Mouse (Mus musculus) hindbrain, embryonic 15.5 days (tissue): ENCODE data around the gene Ppp2r3a. TPM values are rescaled to one million over a fixed set of nuclear protein-coding genes. Genes with fewer than 3 reads are reported as not detected.
A peak's percentile ranks its signal among the peaks of the same experiment; 100 is the strongest.

Experiments used
- ATAC-seq: fragments of 200-750 bp; cut with Nextera tagmentation; 2 replicates; pipeline ENCODE4 v1.8.0; 2017; ENCODE audit warnings: low read depth, moderate number of reproducible peaks, moderate TSS enrichment; ENCODE audit not compliant: low FRiP score
- H3K27ac ChIP-seq: fragments of 300-500 bp; sonication (generic); replicated peaks from 2 replicates; pipeline ENCODE4 v1.5.1; 2015; ENCODE audit warnings: mild to moderate bottlenecking, inconsistent platforms
- H3K27me3 ChIP-seq: fragments of 300-500 bp; sonication (generic); 2 replicates; pipeline ENCODE4 v1.6.1; 2015; ENCODE audit warnings: control low read depth, inconsistent platforms
- H3K36me3 ChIP-seq: fragments of 300-500 bp; sonication (generic); 2 replicates; pipeline ENCODE4 v1.6.1; 2015; ENCODE audit warnings: control low read depth, inconsistent platforms
- H3K4me1 ChIP-seq: fragments of 300-500 bp; sonication (generic); replicated peaks from 2 replicates; pipeline ENCODE4 v1.6.1; 2015; ENCODE audit warnings: control low read depth, inconsistent platforms
- H3K4me2 ChIP-seq: fragments of 300-500 bp; sonication (generic); 2 replicates; pipeline ENCODE4 v1.6.1; 2015; ENCODE audit warnings: moderate library complexity, mild to moderate bottlenecking, inconsistent platforms
- H3K4me3 ChIP-seq: fragments of 300-500 bp; sonication (generic); 2 replicates; pipeline ENCODE4 v1.5.1; 2015; ENCODE audit warnings: mild to moderate bottlenecking, inconsistent platforms
- H3K9ac ChIP-seq: fragments of 300-500 bp; sonication (generic); 2 replicates; pipeline ENCODE4 v1.6.1; 2015; ENCODE audit warnings: inconsistent platforms
- H3K9me3 ChIP-seq: fragments of 300-500 bp; sonication (generic); 2 replicates; pipeline ENCODE4 v1.6.1; 2016; ENCODE audit warnings: control low read depth, inconsistent platforms
- WGBS: fragments of 180-500 bp; shearing (Covaris S2); methylation state at CpG from one replicate; pipeline ENCODE4 v1.1.7; 2015; 5-methylcytosine and 5-hydroxymethylcytosine counted together
- polyA plus RNA-seq: library from polyadenylated mRNA; unstranded; fragments of >200 nt; fragmentation: Nextera tagmentation; extraction: Ambion mirVana; gene quantifications from 2 replicates; pipeline ENCODE4 v1.2.1, GENCODE M21; 2015

Gene Ppp2r3a
- 22.6 and 23.3 TPM in 2 replicates for polyA plus RNA-seq

- Histone ChIP-seq H3K4me2 (peak within 1 kb of the TSS; percentile 62), H3K4me3 (peak within 1 kb of the TSS; percentile 97), H3K4me1 (peaks cover 36% of the 10 kb centered on the region), H3K9me3 (no peaks in the 10 kb centered on the region), H3K36me3 (no peaks in the 10 kb centered on the region), H3K27ac (peak within 1 kb of the TSS; percentile 98), H3K27me3 (no peaks in the 10 kb centered on the region), H3K9ac (peak within 1 kb of the TSS; percentile 91)
- WGBS: 1% methylated on average over 43 of the region's 50 CpGs
- peak; percentile 96 for ATAC-seq
Measured at GRCm38 (mm10) chr9:101251644-101252337, at the start of gene Ppp2r3a. TSS of gene Ppp2r3a (minus strand) at chr9:101251795.

- Histone ChIP-seq H3K9ac (no peak overlapping the region), H3K4me1 (no peaks in the 10 kb centered on the region), H3K36me3 (no peaks in the 10 kb centered on the region), H3K4me3 (no peak overlapping the region), H3K27me3 (no peaks in the 10 kb centered on the region), H3K9me3 (no peaks in the 10 kb centered on the region), H3K27ac (no peak overlapping the region), H3K4me2 (no peak overlapping the region)
- ATAC-seq: no peak
- WGBS: 87% methylated on average over 4 of the region's 4 CpGs
Measured at GRCm38 (mm10) chr9:101300441-101300935, 48.9 kb upstream of the Ppp2r3a start.

GRCm38 (mm10) chr9:101291676-101292660 lies 40.4 kb upstream of the Ppp2r3a start:
- no peaks in the 10 kb centered on the region for H3K36me3 ChIP-seq
- no peaks in the 10 kb centered on the region for H3K4me1 ChIP-seq
- H3K9ac ChIP-seq: no peak overlapping the region
- WGBS: 73% methylated on average over 19 of the region's 19 CpGs
- ATAC-seq: no peak
- no peak overlapping the region for H3K27ac ChIP-seq
- no peaks in the 10 kb centered on the region for H3K9me3 ChIP-seq
- no peak overlapping the region for H3K4me2 ChIP-seq
- H3K27me3 ChIP-seq: no peaks in the 10 kb centered on the region
- H3K4me3 ChIP-seq: no peak overlapping the region

GRCm38 (mm10) chr9:101290876-101291275 lies 39.3 kb upstream of the Ppp2r3a start:
- Histone ChIP-seq H3K4me2 (no peak overlapping the region), H3K9me3 (no peaks in the 10 kb centered on the region), H3K27ac (no peak overlapping the region), H3K27me3 (no peaks in the 10 kb centered on the region), H3K4me1 (no peaks in the 10 kb centered on the region), H3K36me3 (no peaks in the 10 kb centered on the region), H3K4me3 (no peak overlapping the region), H3K9ac (no peak overlapping the region)
- ATAC-seq: no peak
- WGBS: 77% methylated on average over 1 of the region's 1 CpGs

GRCm38 (mm10) chr9:101289750-101290149 lies 38.2 kb upstream of the Ppp2r3a start:
- Histone ChIP-seq H3K27me3 (no peaks in the 10 kb centered on the region), H3K9ac (no peak overlapping the region), H3K9me3 (no peaks in the 10 kb centered on the region), H3K36me3 (no peaks in the 10 kb centered on the region), H3K4me3 (no peak overlapping the region), H3K4me2 (no peak overlapping the region), H3K4me1 (no peaks in the 10 kb centered on the region), H3K27ac (no peak overlapping the region)
- ATAC-seq: no peak
- WGBS: 80% methylated on average over 11 of the region's 11 CpGs

GRCm38 (mm10) chr9:101288901-101289647 lies 37.5 kb upstream of the Ppp2r3a start:
- no peak overlapping the region for H3K9ac ChIP-seq
- no peak overlapping the region for H3K27ac ChIP-seq
- no peaks in the 10 kb centered on the region for H3K9me3 ChIP-seq
- no peaks in the 10 kb centered on the region for H3K27me3 ChIP-seq
- no peaks in the 10 kb centered on the region for H3K4me1 ChIP-seq
- no peaks in the 10 kb centered on the region for H3K36me3 ChIP-seq
- no peak overlapping the region for H3K4me2 ChIP-seq
- no peak overlapping the region for H3K4me3 ChIP-seq
- ATAC-seq: no peak
- 89% methylated on average over 14 of the region's 14 CpGs for WGBS

GRCm38 (mm10) chr9:101286766-101287165 lies 35.2 kb upstream of the Ppp2r3a start:
- Histone ChIP-seq H3K27me3 (no peaks in the 10 kb centered on the region), H3K4me1 (no peaks in the 10 kb centered on the region), H3K9me3 (no peaks in the 10 kb centered on the region), H3K27ac (no peak overlapping the region), H3K4me3 (no peak overlapping the region), H3K4me2 (no peak overlapping the region), H3K36me3 (no peaks in the 10 kb centered on the region), H3K9ac (no peak overlapping the region)
- ATAC-seq: no peak
- WGBS: 41% methylated on average over 4 of the region's 4 CpGs

GRCm38 (mm10) chr9:101284049-101284448 lies 32.5 kb upstream of the Ppp2r3a start:
- Histone ChIP-seq H3K9ac (no peak overlapping the region), H3K27ac (no peak overlapping the region), H3K27me3 (no peaks in the 10 kb centered on the region), H3K36me3 (no peaks in the 10 kb centered on the region), H3K9me3 (no peaks in the 10 kb centered on the region), H3K4me1 (no peaks in the 10 kb centered on the region), H3K4me3 (no peak overlapping the region), H3K4me2 (no peak overlapping the region)
- 70% methylated on average over 4 of the region's 4 CpGs for WGBS
- no peak for ATAC-seq

GRCm38 (mm10) chr9:101282651-101283050 lies 31.1 kb upstream of the Ppp2r3a start:
- Histone ChIP-seq H3K9ac (no peak overlapping the region), H3K27me3 (no peaks in the 10 kb centered on the region), H3K4me2 (no peak overlapping the region), H3K4me1 (no peaks in the 10 kb centered on the region), H3K4me3 (no peak overlapping the region), H3K36me3 (no peaks in the 10 kb centered on the region), H3K9me3 (no peaks in the 10 kb centered on the region), H3K27ac (no peak overlapping the region)
- ATAC-seq: no peak
- WGBS: 72% methylated on average over 6 of the region's 6 CpGs

- no peaks in the 10 kb centered on the region for H3K27me3 ChIP-seq
- WGBS: 82% methylated on average over 4 of the region's 4 CpGs
- H3K36me3 ChIP-seq: no peaks in the 10 kb centered on the region
- H3K27ac ChIP-seq: no peak overlapping the region
- no peak overlapping the region for H3K9ac ChIP-seq
- no peak overlapping the region for H3K4me3 ChIP-seq
- H3K9me3 ChIP-seq: no peaks in the 10 kb centered on the region
- H3K4me1 ChIP-seq: no peaks in the 10 kb centered on the region
- ATAC-seq: no peak
- no peak overlapping the region for H3K4me2 ChIP-seq
Measured at GRCm38 (mm10) chr9:101281906-101282305, 30.3 kb upstream of the Ppp2r3a start.

- H3K4me1 ChIP-seq: no peaks in the 10 kb centered on the region
- no peaks in the 10 kb centered on the region for H3K36me3 ChIP-seq
- ATAC-seq: no peak
Measured at GRCm38 (mm10) chr9:101281326-101281725, 29.7 kb upstream of the Ppp2r3a start.

More at GRCm38 (mm10) chr9:101281326-101281725, 29.7 kb upstream of the Ppp2r3a start:
- Histone ChIP-seq H3K9ac (no peak overlapping the region), H3K27ac (no peak overlapping the region), H3K27me3 (no peaks in the 10 kb centered on the region), H3K9me3 (no peaks in the 10 kb centered on the region), H3K4me2 (no peak overlapping the region), H3K4me3 (no peak overlapping the region)
- 72% methylated on average over 11 of the region's 11 CpGs for WGBS
